Mouse (Mus musculus): Measurements from ENCODE around the gene Spata2.

Spata2 gene

DNA sequence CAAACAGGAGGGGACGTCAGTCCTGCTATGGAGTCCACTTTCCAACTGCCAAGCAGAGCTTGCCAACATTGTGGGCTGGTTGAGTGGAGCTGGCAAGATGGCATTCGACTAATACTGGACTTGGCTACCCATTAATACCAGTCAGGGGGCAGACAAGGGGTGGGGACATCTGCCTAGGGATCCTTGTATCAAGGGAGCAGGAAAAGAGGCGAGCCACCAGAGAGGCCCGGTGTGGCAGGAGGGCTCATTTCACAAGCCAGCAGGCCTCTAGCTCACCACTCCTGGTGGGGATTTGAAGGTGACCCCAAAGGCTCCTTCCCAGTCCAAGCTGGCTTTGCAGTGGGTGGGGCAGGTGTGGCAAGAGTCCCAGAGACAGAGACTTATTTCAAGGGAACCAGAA, 10.0 kb downstream of the Spata2 start:
- Histone ChIP-seq H3K4me1 (replicated peaks; ENCODE audit: low read depth, low read length) (peaks cover 58% of the 10 kb centered on the region), H3K27me3 (ENCODE audit: insufficient read depth, low read length) (no peaks in the 10 kb centered on the region), H3K36me3 (ENCODE audit: insufficient read depth, low read length) (peaks cover 79% of the 10 kb centered on the region), H3K9me3 (ENCODE audit: low read length) (no peaks in the 10 kb centered on the region), H3K4me3 (replicated peaks; ENCODE audit: low read length) (peak overlapping the region; percentile 29; the same call in 1 of the 2 replicates)
- TF ChIP-seq POU5F1 (IDR thresholded peaks at IDR 0.05; ENCODE audit: borderline replicate concordance, low read length) (no peak), CTCF (conservative IDR thresholded peaks at IDR 0.05; ENCODE audit: low read length) (no peak), NANOG (IDR thresholded peaks at IDR 0.05; ENCODE audit: borderline replicate concordance, low read length) (no peak)

DNA sequence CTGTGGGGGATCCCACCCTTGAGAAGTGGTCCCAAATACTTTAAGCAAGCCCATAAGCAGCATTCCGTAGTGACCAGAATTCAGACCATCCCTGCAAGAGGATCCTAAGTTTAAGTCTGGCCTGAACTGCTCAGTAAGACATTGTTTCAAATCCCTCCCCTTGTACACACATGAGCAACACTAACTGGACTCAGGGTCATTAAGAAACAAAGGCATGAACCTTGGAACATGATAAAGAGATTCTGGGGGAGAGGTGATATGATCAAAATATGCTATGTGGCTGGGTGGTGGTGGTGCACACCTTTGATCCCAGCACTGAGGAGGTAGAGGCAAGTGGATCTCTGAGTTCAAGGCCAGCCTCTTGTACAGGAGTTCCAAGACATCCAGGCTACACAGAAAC, 13.2 kb downstream of the Spata2 start:
- Histone ChIP-seq H3K36me3 (ENCODE audit: insufficient read depth, low read length) (peaks cover 79% of the 10 kb centered on the region), H3K4me1 (replicated peaks; ENCODE audit: low read depth, low read length) (peaks cover 48% of the 10 kb centered on the region), H3K27me3 (ENCODE audit: insufficient read depth, low read length) (no peaks in the 10 kb centered on the region), H3K9me3 (ENCODE audit: low read length) (no peaks in the 10 kb centered on the region), H3K4me3 (replicated peaks; ENCODE audit: low read length) (no peak overlapping the region)
- no peak for TF ChIP-seq CTCF (conservative IDR thresholded peaks at IDR 0.05; ENCODE audit: low read length)
- TF ChIP-seq POU5F1 (IDR thresholded peaks at IDR 0.05; ENCODE audit: borderline replicate concordance, low read length) = no peak
- TF ChIP-seq NANOG (IDR thresholded peaks at IDR 0.05; ENCODE audit: borderline replicate concordance, low read length) = no peak

DNA sequence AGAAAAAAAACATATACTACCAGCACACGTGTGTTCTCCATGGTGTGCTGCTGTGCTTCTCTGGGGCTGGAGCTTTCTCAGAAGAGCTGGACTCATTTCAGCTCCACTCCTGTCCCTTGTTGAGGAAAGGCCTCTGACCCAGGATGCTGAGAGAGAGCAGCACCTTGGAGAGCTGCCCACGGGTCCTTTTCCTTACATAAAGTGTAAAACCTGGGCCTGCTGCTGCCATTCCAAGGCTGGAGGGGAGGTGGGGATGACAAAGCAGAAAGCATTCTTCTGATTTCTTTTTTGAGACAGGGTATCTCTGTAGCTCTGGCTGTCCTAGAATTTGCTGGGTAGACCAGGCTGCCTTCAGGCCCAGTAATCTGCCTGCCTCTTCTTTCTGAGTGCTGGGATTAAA, 14.6 kb downstream of the Spata2 start:
- Histone ChIP-seq H3K27me3 (ENCODE audit: insufficient read depth, low read length) (no peaks in the 10 kb centered on the region), H3K4me3 (replicated peaks; ENCODE audit: low read length) (no peak overlapping the region), H3K4me1 (replicated peaks; ENCODE audit: low read depth, low read length) (peaks cover 34% of the 10 kb centered on the region), H3K9me3 (ENCODE audit: low read length) (no peaks in the 10 kb centered on the region), H3K36me3 (ENCODE audit: insufficient read depth, low read length) (peaks cover 79% of the 10 kb centered on the region)
- TF ChIP-seq POU5F1 (IDR thresholded peaks at IDR 0.05; ENCODE audit: borderline replicate concordance, low read length) (no peak), CTCF (conservative IDR thresholded peaks at IDR 0.05; ENCODE audit: low read length) (no peak), NANOG (IDR thresholded peaks at IDR 0.05; ENCODE audit: borderline replicate concordance, low read length) (no peak)

DNA sequence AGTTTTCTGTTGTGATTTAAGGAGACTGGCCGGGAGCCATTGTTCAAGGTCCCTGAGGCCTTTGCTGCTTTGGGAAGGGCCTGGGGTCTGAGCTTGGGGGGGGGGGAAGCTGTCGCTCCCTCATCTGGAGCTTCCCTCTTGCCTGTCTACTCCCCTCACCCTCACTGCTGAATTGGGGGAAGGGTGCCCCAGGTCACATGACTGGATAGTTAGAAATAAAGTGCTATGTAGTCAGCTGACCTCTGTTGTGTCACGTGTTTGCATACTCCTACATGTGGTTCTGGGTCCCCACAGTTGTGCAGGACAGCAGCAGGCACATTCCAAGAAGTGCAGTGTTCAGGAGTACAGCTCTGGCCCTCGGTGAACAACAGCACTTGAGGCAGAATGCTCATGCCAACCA, 15.9 kb downstream of the Spata2 start:
- Histone ChIP-seq H3K27me3 (ENCODE audit: insufficient read depth, low read length) (no peaks in the 10 kb centered on the region), H3K4me3 (replicated peaks; ENCODE audit: low read length) (no peak overlapping the region), H3K4me1 (replicated peaks; ENCODE audit: low read depth, low read length) (peaks cover 30% of the 10 kb centered on the region), H3K9me3 (ENCODE audit: low read length) (no peaks in the 10 kb centered on the region), H3K36me3 (ENCODE audit: insufficient read depth, low read length) (peaks cover 79% of the 10 kb centered on the region)
- no peak for TF ChIP-seq POU5F1 (IDR thresholded peaks at IDR 0.05; ENCODE audit: borderline replicate concordance, low read length)
- TF ChIP-seq NANOG (IDR thresholded peaks at IDR 0.05; ENCODE audit: borderline replicate concordance, low read length) = no peak
- TF ChIP-seq CTCF (conservative IDR thresholded peaks at IDR 0.05; ENCODE audit: low read length) = no peak

DNA sequence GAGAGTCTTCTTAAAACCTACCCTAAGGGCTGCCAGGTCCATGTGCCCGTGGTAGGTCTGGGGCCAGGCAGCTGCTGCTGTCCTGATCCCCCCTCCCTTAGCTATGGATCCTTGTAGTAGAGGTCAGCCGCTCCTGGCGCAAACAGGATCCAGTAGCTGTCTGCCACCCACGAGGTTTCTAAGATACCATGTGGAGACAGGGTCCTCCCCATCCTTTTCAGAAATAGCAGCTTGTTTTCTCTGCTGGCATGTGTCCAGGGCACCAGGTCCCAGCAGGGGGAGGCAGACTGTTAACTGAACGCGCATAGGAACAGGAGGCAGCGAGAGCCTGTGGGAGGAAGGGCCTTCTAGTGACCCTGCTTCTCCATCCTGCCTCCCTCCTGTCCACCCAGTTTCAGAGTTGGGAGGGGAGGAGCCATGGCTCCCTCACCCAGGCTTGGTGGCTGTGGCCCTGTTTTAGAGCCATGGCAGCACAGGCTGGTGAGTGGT, 16.4 kb downstream of the Spata2 start:
- Histone ChIP-seq H3K4me1 (replicated peaks; ENCODE audit: low read depth, low read length) (peaks cover 35% of the 10 kb centered on the region), H3K36me3 (ENCODE audit: insufficient read depth, low read length) (peaks cover 83% of the 10 kb centered on the region), H3K9me3 (ENCODE audit: low read length) (no peaks in the 10 kb centered on the region)

DNA sequence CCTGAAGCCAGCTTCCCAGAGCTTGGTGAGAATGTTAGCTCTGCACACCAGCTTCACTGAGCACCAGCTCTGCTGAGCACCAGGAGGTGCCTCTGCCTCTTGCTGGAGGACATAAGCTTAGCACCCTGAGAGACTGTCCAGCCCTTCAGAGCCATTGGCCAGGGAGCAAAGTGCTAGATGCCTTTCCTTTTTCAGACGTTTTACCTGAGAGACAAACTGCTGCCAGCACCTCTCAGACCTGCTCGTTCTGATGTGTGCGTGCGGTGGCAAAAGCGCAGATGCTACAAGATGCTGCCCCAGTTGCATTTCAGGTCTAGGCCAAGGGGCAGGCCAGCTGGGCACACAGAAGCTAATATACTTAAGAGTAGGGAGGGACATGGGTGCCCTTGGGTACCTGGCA, 17.1 kb downstream of the Spata2 start:
- no peaks in the 10 kb centered on the region for H3K9me3 ChIP-seq (ENCODE audit: low read length)
- no peaks in the 10 kb centered on the region for H3K27me3 ChIP-seq (ENCODE audit: insufficient read depth, low read length)
- peaks cover 83% of the 10 kb centered on the region for H3K36me3 ChIP-seq (ENCODE audit: insufficient read depth, low read length)
- peaks cover 41% of the 10 kb centered on the region for H3K4me1 ChIP-seq (replicated peaks; ENCODE audit: low read depth, low read length)
- no peak overlapping the region for H3K4me3 ChIP-seq (replicated peaks; ENCODE audit: low read length)
- TF ChIP-seq NANOG (IDR thresholded peaks at IDR 0.05; ENCODE audit: borderline replicate concordance, low read length) (no peak), CTCF (conservative IDR thresholded peaks at IDR 0.05; ENCODE audit: low read length) (no peak), POU5F1 (IDR thresholded peaks at IDR 0.05; ENCODE audit: borderline replicate concordance, low read length) (no peak)

More for the DNA sequence above, 16.4 kb downstream of the Spata2 start:
- Histone ChIP-seq H3K27me3 (ENCODE audit: insufficient read depth, low read length) (no peaks in the 10 kb centered on the region), H3K4me3 (replicated peaks; ENCODE audit: low read length) (no peak overlapping the region)
- TF ChIP-seq POU5F1 (IDR thresholded peaks at IDR 0.05; ENCODE audit: borderline replicate concordance, low read length) (no peak), CTCF (conservative IDR thresholded peaks at IDR 0.05; ENCODE audit: low read length) (no peak), NANOG (IDR thresholded peaks at IDR 0.05; ENCODE audit: borderline replicate concordance, low read length) (no peak)

DNA sequence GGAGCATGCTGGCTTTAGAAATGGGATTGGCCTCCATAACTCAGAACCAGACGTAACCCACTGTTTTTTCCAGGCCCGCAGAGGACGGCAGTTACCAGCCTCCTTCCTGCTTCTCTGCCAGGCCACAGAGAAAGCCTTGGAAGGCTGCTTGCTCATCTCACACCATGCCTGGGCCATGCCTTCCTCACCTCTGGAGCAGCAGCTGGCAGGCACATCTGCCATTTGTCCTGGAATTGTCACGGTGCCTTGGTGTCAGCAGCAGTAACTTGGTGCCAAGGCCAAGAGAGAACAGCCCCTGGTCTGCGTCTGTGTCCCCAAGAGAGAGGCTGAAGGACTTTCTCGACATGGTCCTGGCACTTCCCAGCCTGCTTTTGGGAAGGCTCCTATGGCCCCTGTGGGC, 18.5 kb downstream of the Spata2 start:
- Histone ChIP-seq H3K4me1 (replicated peaks; ENCODE audit: low read depth, low read length) (peaks cover 50% of the 10 kb centered on the region), H3K4me3 (replicated peaks; ENCODE audit: low read length) (no peak overlapping the region), H3K27me3 (ENCODE audit: insufficient read depth, low read length) (no peaks in the 10 kb centered on the region), H3K36me3 (ENCODE audit: insufficient read depth, low read length) (peaks cover 83% of the 10 kb centered on the region), H3K9me3 (ENCODE audit: low read length) (no peaks in the 10 kb centered on the region)
- TF ChIP-seq POU5F1 (IDR thresholded peaks at IDR 0.05; ENCODE audit: borderline replicate concordance, low read length) (no peak), NANOG (IDR thresholded peaks at IDR 0.05; ENCODE audit: borderline replicate concordance, low read length) (no peak), CTCF (conservative IDR thresholded peaks at IDR 0.05; ENCODE audit: low read length) (no peak)

DNA sequence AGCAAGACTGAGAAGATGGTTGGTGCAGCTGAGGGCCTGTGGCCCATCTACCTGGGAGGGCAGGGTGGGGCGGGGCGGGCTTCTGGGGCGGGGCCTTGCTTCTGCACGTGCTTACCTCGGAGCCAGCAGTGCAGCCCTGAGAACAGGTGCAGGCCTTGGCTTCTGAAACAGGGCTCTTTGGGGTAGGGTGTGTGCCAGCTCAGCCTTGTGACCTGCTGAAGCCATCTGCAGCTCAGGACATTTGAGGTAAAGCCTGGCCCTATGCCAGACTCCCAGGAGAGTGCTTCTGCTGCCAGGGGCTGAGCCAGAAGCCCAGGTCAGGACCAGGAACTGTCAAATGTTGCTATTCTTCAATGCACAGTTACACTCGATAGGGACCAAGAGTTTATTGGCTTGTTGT, 21.1 kb downstream of the Spata2 start:
- Histone ChIP-seq H3K4me3 (replicated peaks; ENCODE audit: low read length) (no peak overlapping the region), H3K36me3 (ENCODE audit: insufficient read depth, low read length) (peaks cover 98% of the 10 kb centered on the region), H3K4me1 (replicated peaks; ENCODE audit: low read depth, low read length) (peaks cover 55% of the 10 kb centered on the region), H3K27me3 (ENCODE audit: insufficient read depth, low read length) (no peaks in the 10 kb centered on the region), H3K9me3 (ENCODE audit: low read length) (no peaks in the 10 kb centered on the region)
- TF ChIP-seq CTCF (conservative IDR thresholded peaks at IDR 0.05; ENCODE audit: low read length) (no peak), POU5F1 (IDR thresholded peaks at IDR 0.05; ENCODE audit: borderline replicate concordance, low read length) (no peak), NANOG (IDR thresholded peaks at IDR 0.05; ENCODE audit: borderline replicate concordance, low read length) (no peak)

DNA sequence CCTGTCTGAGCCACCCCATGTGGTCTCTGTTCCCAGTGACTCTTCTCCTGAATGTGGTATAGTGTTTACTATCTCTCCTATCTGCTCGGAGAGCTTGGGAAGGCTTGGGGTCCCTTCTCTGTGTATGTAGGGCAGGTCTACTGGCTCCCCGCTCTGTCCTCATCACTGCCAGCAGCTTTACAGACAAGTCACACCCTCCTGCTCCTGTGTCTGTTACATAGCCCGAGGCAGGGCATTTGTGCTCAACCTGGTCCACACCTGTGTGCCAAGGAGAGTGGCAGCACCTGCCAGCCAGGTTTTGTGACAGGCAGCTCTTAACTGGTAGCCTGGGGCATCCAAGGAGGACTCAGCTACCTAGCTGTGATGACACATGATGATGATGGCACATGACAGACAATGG, 22.1 kb downstream of the Spata2 start:
- no peaks in the 10 kb centered on the region for H3K9me3 ChIP-seq (ENCODE audit: low read length)
- H3K4me3 ChIP-seq (replicated peaks; ENCODE audit: low read length) = no peak overlapping the region
- no peaks in the 10 kb centered on the region for H3K27me3 ChIP-seq (ENCODE audit: insufficient read depth, low read length)
- peaks cover 54% of the 10 kb centered on the region for H3K4me1 ChIP-seq (replicated peaks; ENCODE audit: low read depth, low read length)
- no peak for TF ChIP-seq CTCF (conservative IDR thresholded peaks at IDR 0.05; ENCODE audit: low read length)
- no peak for TF ChIP-seq POU5F1 (IDR thresholded peaks at IDR 0.05; ENCODE audit: borderline replicate concordance, low read length)
- TF ChIP-seq NANOG (IDR thresholded peaks at IDR 0.05; ENCODE audit: borderline replicate concordance, low read length) = no peak
- H3K36me3 ChIP-seq (ENCODE audit: insufficient read depth, low read length) = peaks cover 98% of the 10 kb centered on the region

All from E14TG2a.4 (cell line).